Mouse (Mus musculus): ENCODE results near the gene Csnk2b. TPM values are rescaled to one million over a fixed set of nuclear protein-coding genes. Genes with fewer than 3 reads are reported as not detected.

The Csnk2b gene
- polyA plus RNA-seq, 1 experiment from 2014 or later, result 203 TPM

GRCm38 (mm10) chr17:35074097-35074496 is 47.8 kb downstream of the Csnk2b start:
- WGBS, result 58% methylated on average over 17 of the region's 17 CpGs
- DNase-seq (ENCODE audit: low spot score) (no peak), ATAC-seq (no peak)
- no peak for TF ChIP-seq CTCF (IDR thresholded peaks at IDR 0.05)
- TF ChIP-seq EP300 (IDR thresholded peaks at IDR 0.05), result no peak
- H3K9me3 ChIP-seq (ENCODE audit: low read length), result no peaks in the 10 kb centered on the region
- no peak overlapping the region for H3K27ac ChIP-seq (ENCODE audit: low read length)
- no peaks in the 10 kb centered on the region for H3K27me3 ChIP-seq (replicated peaks; ENCODE audit: insufficient read depth, low read length)
- no peaks in the 10 kb centered on the region for H3K36me3 ChIP-seq (ENCODE audit: insufficient read depth, low read length)
- H3K4me2 ChIP-seq (replicated peaks; ENCODE audit: low read depth, low read length), result no peak overlapping the region
- H3K4me3 ChIP-seq (ENCODE audit: low read depth, low read length), result no peak overlapping the region
- no peaks in the 10 kb centered on the region for H3K4me1 ChIP-seq (ENCODE audit: insufficient read depth, low read depth, low read length)
- no peak overlapping the region for H3K9ac ChIP-seq (replicated peaks; ENCODE audit: low read depth)

DNA sequence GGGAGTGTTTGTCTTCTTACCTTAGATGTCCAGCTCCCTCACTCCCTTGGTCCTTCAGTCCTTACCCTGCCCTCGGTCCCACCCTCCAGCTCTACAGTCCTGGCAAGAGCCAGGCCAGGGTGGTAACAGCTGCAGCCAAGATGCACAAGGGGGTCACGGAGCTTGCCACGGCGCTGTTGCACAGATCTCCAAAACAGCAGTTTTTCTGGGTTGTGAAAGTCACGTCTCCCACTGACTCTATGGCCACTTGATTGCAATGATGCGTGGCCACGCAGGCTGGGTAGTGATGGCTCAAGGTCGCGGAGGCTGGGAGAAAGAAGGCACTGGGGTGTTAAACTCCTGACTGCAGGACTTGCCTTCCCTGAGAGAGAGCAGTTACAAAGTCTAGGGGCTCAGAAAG is 50.4 kb downstream of the Csnk2b start:
- ATAC-seq (no peak), DNase-seq (ENCODE audit: low spot score) (no peak)
- no peaks in the 10 kb centered on the region for H3K9me3 ChIP-seq (ENCODE audit: low read length)
- WGBS, result 61% methylated on average over 9 of the region's 9 CpGs
- H3K4me2 ChIP-seq (replicated peaks; ENCODE audit: low read depth, low read length), result no peak overlapping the region
- no peaks in the 10 kb centered on the region; the same call in 1 of the 2 replicates for H3K4me1 ChIP-seq (ENCODE audit: insufficient read depth, low read depth, low read length)
- H3K4me3 ChIP-seq (ENCODE audit: low read depth, low read length), result no peak overlapping the region
- H3K36me3 ChIP-seq (ENCODE audit: insufficient read depth, low read length), result no peaks in the 10 kb centered on the region
- no peak overlapping the region for H3K27ac ChIP-seq (ENCODE audit: low read length)
- 0 out of 2 replicates have a peak, but pooled peaks cover under 1% of the 10 kb centered on the region for H3K27me3 ChIP-seq (replicated peaks; ENCODE audit: insufficient read depth, low read length)
- H3K9ac ChIP-seq (replicated peaks; ENCODE audit: low read depth), result no peak overlapping the region
- TF ChIP-seq EP300 (IDR thresholded peaks at IDR 0.05) (no peak), CTCF (IDR thresholded peaks at IDR 0.05) (no peak)

- 45% methylated on average over 6 of the region's 6 CpGs for whole genome bisulfite sequencing
- H3K9ac ChIP-seq (replicated peaks; ENCODE audit: low read depth), result no peak overlapping the region
- ATAC-seq, result peak; percentile 52
- TF ChIP-seq EP300 (IDR thresholded peaks at IDR 0.05), result no peak
- peak; percentile 32; the same call in 1 of the 2 replicates for TF ChIP-seq CTCF (IDR thresholded peaks at IDR 0.05)
- H3K9me3 ChIP-seq (ENCODE audit: low read length), result no peaks in the 10 kb centered on the region
- 0 out of 2 replicates have a peak, but pooled peaks cover 3% of the 10 kb centered on the region for H3K27me3 ChIP-seq (replicated peaks; ENCODE audit: insufficient read depth, low read length)
- H3K36me3 ChIP-seq (ENCODE audit: insufficient read depth, low read length), result no peaks in the 10 kb centered on the region
- peak; percentile 70 for DNase-seq (ENCODE audit: low spot score)
- H3K4me1 ChIP-seq (ENCODE audit: insufficient read depth, low read depth, low read length), result peaks cover under 1% of the 10 kb centered on the region; the same call in 1 of the 2 replicates
- H3K4me3 ChIP-seq (ENCODE audit: low read depth, low read length), result no peak overlapping the region
- H3K4me2 ChIP-seq (replicated peaks; ENCODE audit: low read depth, low read length), result no peak overlapping the region
- no peak overlapping the region for H3K27ac ChIP-seq (ENCODE audit: low read length)
Measured at GRCm38 (mm10) chr17:35070556-35071229, 51.2 kb downstream of the Csnk2b start.

DNA sequence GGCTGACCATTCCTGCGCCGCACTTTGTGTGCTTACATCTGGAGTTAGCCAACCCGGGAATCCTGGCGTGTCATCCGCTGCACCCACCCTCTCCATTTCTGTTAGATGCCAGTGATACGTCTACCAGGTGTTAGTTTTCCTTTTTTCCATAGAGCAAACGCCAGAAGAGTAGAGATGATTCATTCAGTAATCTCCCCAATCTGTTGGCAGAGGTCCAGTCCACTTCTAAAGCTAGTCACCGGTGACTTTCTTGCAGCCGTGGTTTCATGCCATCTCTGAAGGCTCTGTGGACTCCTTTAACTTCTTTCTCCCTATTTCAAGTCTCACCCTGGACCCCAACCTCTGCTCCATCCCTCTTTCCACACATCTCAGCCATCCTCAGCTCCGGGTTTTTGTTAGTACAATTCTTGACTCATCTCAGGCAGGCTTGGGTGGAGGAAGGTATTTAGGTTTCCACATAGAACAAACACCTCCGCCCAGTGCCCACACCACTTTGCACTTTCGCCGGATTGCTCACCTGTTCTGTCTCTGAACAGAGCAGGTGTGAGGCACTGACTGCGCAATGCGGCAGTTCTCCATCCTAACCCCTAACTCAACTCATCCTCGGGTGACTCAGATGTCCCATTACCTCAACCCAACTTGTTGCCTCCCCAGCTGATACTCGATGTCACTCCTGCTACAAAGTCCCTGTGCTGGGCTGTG is 53.5 kb downstream of the Csnk2b start:
- Histone ChIP-seq H3K4me2 (replicated peaks; ENCODE audit: low read depth, low read length) (no peak overlapping the region), H3K4me1 (ENCODE audit: insufficient read depth, low read depth, low read length) (peaks cover 6% of the 10 kb centered on the region; the same call in 1 of the 2 replicates), H3K36me3 (ENCODE audit: insufficient read depth, low read length) (no peaks in the 10 kb centered on the region), H3K27ac (ENCODE audit: low read length) (no peak overlapping the region), H3K4me3 (ENCODE audit: low read depth, low read length) (no peak overlapping the region), H3K9ac (replicated peaks; ENCODE audit: low read depth) (no peak overlapping the region), H3K9me3 (ENCODE audit: low read length) (no peaks in the 10 kb centered on the region), H3K27me3 (replicated peaks; ENCODE audit: insufficient read depth, low read length) (0 out of 2 replicates have a peak, but pooled peaks cover 3% of the 10 kb centered on the region)
- TF ChIP-seq EP300 (IDR thresholded peaks at IDR 0.05) (peak; percentile 54; the same call in 1 of the 2 replicates), CTCF (IDR thresholded peaks at IDR 0.05) (no peak)
- 54% methylated on average over 17 of the region's 17 CpGs for WGBS
- peak; percentile 29 for ATAC-seq
- peak; percentile 67 for DNase-seq (ENCODE audit: low spot score)

Other genes with a start within 250 kb of the Csnk2b start
- gene Zbtb12, start 242.6 kb downstream of the Csnk2b start, polyA plus RNA-seq (2015; fragmentation: Nextera tagmentation; extraction: Ambion mirVana), result 0.89 and 0.99 TPM in 2 replicates
- gene Gm20547, start 240.0 kb downstream of the Csnk2b start, polyA plus RNA-seq (2015; fragmentation: Nextera tagmentation; extraction: Ambion mirVana), result not detected in 2 replicates
- 11.7 and 13.6 TPM in 2 replicates for gene C2, start 223.8 kb downstream of the Csnk2b start, polyA plus RNA-seq (2015; fragmentation: Nextera tagmentation; extraction: Ambion mirVana)
- 28.7 and 35.6 TPM in 2 replicates for gene Ehmt2, start 223.6 kb downstream of the Csnk2b start, polyA plus RNA-seq (2015; fragmentation: Nextera tagmentation; extraction: Ambion mirVana)
- gene Slc44a4, start 207.6 kb downstream of the Csnk2b start, polyA plus RNA-seq (2015; fragmentation: Nextera tagmentation; extraction: Ambion mirVana), result 7.0 and 7.3 TPM in 2 replicates
- gene Neu1, start 190.8 kb downstream of the Csnk2b start, polyA plus RNA-seq (2015; fragmentation: Nextera tagmentation; extraction: Ambion mirVana), result 31.9 and 34.2 TPM in 2 replicates
- 0.35 and 0.50 TPM in 2 replicates for gene Hspa1b, start 162.8 kb downstream of the Csnk2b start, polyA plus RNA-seq (2015; fragmentation: Nextera tagmentation; extraction: Ambion mirVana)
- gene Gm20481, start 152.1 kb downstream of the Csnk2b start, polyA plus RNA-seq (2015; fragmentation: Nextera tagmentation; extraction: Ambion mirVana), result not detected in 2 replicates
- 8.2 and 11.9 TPM in 2 replicates for gene Hspa1a, start 149.9 kb downstream of the Csnk2b start, polyA plus RNA-seq (2015; fragmentation: Nextera tagmentation; extraction: Ambion mirVana)
- 0.70 and 0.79 TPM in 2 replicates for gene Hspa1l, start 149.3 kb downstream of the Csnk2b start, polyA plus RNA-seq (2015; fragmentation: Nextera tagmentation; extraction: Ambion mirVana)
- gene Lsm2, start 140.2 kb downstream of the Csnk2b start, polyA plus RNA-seq (2015; fragmentation: Nextera tagmentation; extraction: Ambion mirVana), result 47.3 and 55.4 TPM in 2 replicates
- gene Vars, start 121.1 kb downstream of the Csnk2b start, polyA plus RNA-seq (2015; fragmentation: Nextera tagmentation; extraction: Ambion mirVana), result 24.6 and 24.7 TPM in 2 replicates
- gene Vwa7, start 105.5 kb downstream of the Csnk2b start, polyA plus RNA-seq (2015; fragmentation: Nextera tagmentation; extraction: Ambion mirVana), result 0.30 and 0.36 TPM in 2 replicates
- 1.7 TPM in 2 replicates for gene Sapcd1, start 94.0 kb downstream of the Csnk2b start, polyA plus RNA-seq (2015; fragmentation: Nextera tagmentation; extraction: Ambion mirVana)
- 1.8 and 2.4 TPM in 2 replicates for gene Msh5, start 75.3 kb downstream of the Csnk2b start, polyA plus RNA-seq (2015; fragmentation: Nextera tagmentation; extraction: Ambion mirVana)
- gene Clic1, start 72.1 kb downstream of the Csnk2b start, polyA plus RNA-seq (2015; fragmentation: Nextera tagmentation; extraction: Ambion mirVana), result 343 and 355 TPM in 2 replicates
- gene Ddah2, start 63.0 kb downstream of the Csnk2b start, polyA plus RNA-seq (2015; fragmentation: Nextera tagmentation; extraction: Ambion mirVana), result 238 and 247 TPM in 2 replicates
- gene Ly6g6c, start 56.7 kb downstream of the Csnk2b start, polyA plus RNA-seq (2015; fragmentation: Nextera tagmentation; extraction: Ambion mirVana), result 3.5 and 4.9 TPM in 2 replicates
- 2.1 and 2.3 TPM in 2 replicates for gene Mpig6b, start 55.9 kb downstream of the Csnk2b start, polyA plus RNA-seq (2015; fragmentation: Nextera tagmentation; extraction: Ambion mirVana)
- 2.8 and 3.1 TPM in 2 replicates for gene Ly6g6e, start 45.2 kb downstream of the Csnk2b start, polyA plus RNA-seq (2015; fragmentation: Nextera tagmentation; extraction: Ambion mirVana)
- gene Ly6g6d, start 44.0 kb downstream of the Csnk2b start, polyA plus RNA-seq (2015; fragmentation: Nextera tagmentation; extraction: Ambion mirVana), result 14.4 and 14.7 TPM in 2 replicates
- 0.71 and 0.74 TPM in 2 replicates for gene Ly6g6f, start 36.4 kb downstream of the Csnk2b start, polyA plus RNA-seq (2015; fragmentation: Nextera tagmentation; extraction: Ambion mirVana)
- 104 and 111 TPM in 2 replicates for gene Abhd16a, start 32.8 kb downstream of the Csnk2b start, polyA plus RNA-seq (2015; fragmentation: Nextera tagmentation; extraction: Ambion mirVana)
- gene Ly6g5c, start 13.8 kb downstream of the Csnk2b start, polyA plus RNA-seq (2015; fragmentation: Nextera tagmentation; extraction: Ambion mirVana), result not detected in 2 replicates
- gene Ly6g5b, start 6.6 kb downstream of the Csnk2b start, polyA plus RNA-seq (2015; fragmentation: Nextera tagmentation; extraction: Ambion mirVana), result 0.60 and 0.69 TPM in 2 replicates
- gene Gpank1, start 598 bp downstream of the Csnk2b start, polyA plus RNA-seq (2015; fragmentation: Nextera tagmentation; extraction: Ambion mirVana), result 16.0 and 18.5 TPM in 2 replicates
- 14.4 and 16.3 TPM in 2 replicates for gene D17H6S53E, start 4.3 kb upstream of the Csnk2b start, polyA plus RNA-seq (2015; fragmentation: Nextera tagmentation; extraction: Ambion mirVana)
- 0.19 and 0.27 TPM in 2 replicates for gene Apom, start 10.0 kb upstream of the Csnk2b start, polyA plus RNA-seq (2015; fragmentation: Nextera tagmentation; extraction: Ambion mirVana)
- 34.8 and 35.8 TPM in 2 replicates for gene Bag6, start 13.1 kb upstream of the Csnk2b start, polyA plus RNA-seq (2015; fragmentation: Nextera tagmentation; extraction: Ambion mirVana)
- 74.1 and 86.0 TPM in 2 replicates for gene Prrc2a, start 42.8 kb upstream of the Csnk2b start, polyA plus RNA-seq (2015; fragmentation: Nextera tagmentation; extraction: Ambion mirVana)
- 9.9 and 10.3 TPM in 2 replicates for gene Aif1, start 54.0 kb upstream of the Csnk2b start, polyA plus RNA-seq (2015; fragmentation: Nextera tagmentation; extraction: Ambion mirVana)
- 24.8 and 27.5 TPM in 2 replicates for gene Lst1, start 66.4 kb upstream of the Csnk2b start, polyA plus RNA-seq (2015; fragmentation: Nextera tagmentation; extraction: Ambion mirVana)
- 2.3 and 3.0 TPM in 2 replicates for gene Ltb, start 72.4 kb upstream of the Csnk2b start, polyA plus RNA-seq (2015; fragmentation: Nextera tagmentation; extraction: Ambion mirVana)
- 0.95 and 3.7 TPM in 2 replicates for gene Tnf, start 80.0 kb upstream of the Csnk2b start, polyA plus RNA-seq (2015; fragmentation: Nextera tagmentation; extraction: Ambion mirVana)
- 0.11 TPM in 1 of 2 replicates, not detected in the other for gene Lta, start 83.3 kb upstream of the Csnk2b start, polyA plus RNA-seq (2015; fragmentation: Nextera tagmentation; extraction: Ambion mirVana)
- gene Gm16181, start 98.8 kb upstream of the Csnk2b start, polyA plus RNA-seq (2015; fragmentation: Nextera tagmentation; extraction: Ambion mirVana), result 0.60 TPM in 1 of 2 replicates, not detected in the other
- 4.7 and 6.1 TPM in 2 replicates for gene Atp6v1g2, start 111.6 kb upstream of the Csnk2b start, polyA plus RNA-seq (2015; fragmentation: Nextera tagmentation; extraction: Ambion mirVana)
- 11.2 and 12.2 TPM in 2 replicates for gene Nfkbil1, start 113.7 kb upstream of the Csnk2b start, polyA plus RNA-seq (2015; fragmentation: Nextera tagmentation; extraction: Ambion mirVana)
- gene Ddx39b, start 119.7 kb upstream of the Csnk2b start, polyA plus RNA-seq (2015; fragmentation: Nextera tagmentation; extraction: Ambion mirVana), result 161 and 170 TPM in 2 replicates
- 530 and 579 TPM in 2 replicates for gene H2-D1, start 140.7 kb upstream of the Csnk2b start, polyA plus RNA-seq (2015; fragmentation: Nextera tagmentation; extraction: Ambion mirVana)
- 0.11 and 0.19 TPM in 2 replicates for gene H2-Q1, start 198.4 kb upstream of the Csnk2b start, polyA plus RNA-seq (2015; fragmentation: Nextera tagmentation; extraction: Ambion mirVana)
- 10.3 and 10.4 TPM in 2 replicates for gene H2-Q2, start 220.2 kb upstream of the Csnk2b start, polyA plus RNA-seq (2015; fragmentation: Nextera tagmentation; extraction: Ambion mirVana)